Mouse (Mus musculus) CD4-positive, CD25-positive, alpha-beta regulatory T cell, adult 4 months (primary cell): ENCODE results near the gene Frmd5. TPM values are rescaled to one million over a fixed set of nuclear protein-coding genes. Genes with fewer than 3 reads are reported as not detected.

ENCODE experiments used
- polyA plus RNA-seq, 2 experiments: library from polyadenylated mRNA; unstranded; fragments of 100-300 nt; shearing (Covaris generic); gene quantifications; one replicate each; pipeline ENCODE4 v1.2.1; 2017

Gene Frmd5
- polyA plus RNA-seq, 2 experiments from 2014 or later, result 1.1 TPM

Other genes with a start within 250 kb of the Frmd5 start
- gene Casc4, start 59.9 kb upstream of the Frmd5 start, polyA plus RNA-seq, result 1 to 10 TPM; 3.1 to 3.6 TPM
- 10 to 100 TPM; 58.8 to 78.8 TPM for gene Ctdspl2, start 148.9 kb upstream of the Frmd5 start, polyA plus RNA-seq
- not detected for gene Mageb3, start 149.0 kb upstream of the Frmd5 start, polyA plus RNA-seq
- 1 to 10 TPM; 3.1 to 3.7 TPM for gene Eif3j1, start 221.5 kb upstream of the Frmd5 start, polyA plus RNA-seq